In the genomic region with DNA sequence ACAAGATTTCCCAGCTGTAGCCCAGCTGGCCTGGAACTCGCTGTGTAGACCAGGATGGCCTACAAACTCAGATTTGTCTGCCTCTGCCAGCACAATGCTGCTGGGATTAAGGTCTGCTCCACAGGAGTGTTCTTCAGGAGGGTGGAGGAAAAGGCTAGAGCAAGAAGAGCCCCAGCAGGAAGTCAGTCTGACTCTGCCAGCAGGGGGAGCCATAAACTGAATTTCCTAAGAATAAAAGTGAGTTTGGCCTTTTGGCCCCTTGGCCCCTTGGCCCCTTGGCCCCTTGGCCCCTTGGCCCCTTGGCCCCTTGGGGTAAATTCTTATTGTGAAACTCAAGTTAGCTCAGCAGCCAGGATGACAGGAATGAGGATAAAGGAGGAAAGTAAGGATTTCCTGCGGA, we compare ENCODE assay signal across 9 mouse cellular contexts. TPM values are rescaled to one million over a fixed set of nuclear protein-coding genes. Genes with fewer than 3 reads are reported as not detected.
DNase-seq lines count a peak whose midpoint lies in the region; ATAC-seq lines count a peak whose summit lies in the region.
"Had no signal": no experiment of that assay in that cellular context is flagged by ENCODE, and none has a peak within 500 bp of the region (broad histone marks: within the 10 kb centered on the region; RNA-seq: fewer than 3 reads in every experiment).

No protein-coding gene starts in this region.

- DNase-seq in frontal cortex, postnatal 25 days (ENCODE audit: low spot score in 2 of 2): peak; percentile 3 to 6
- DNase-seq in frontal cortex, postnatal 10 days (ENCODE audit: low spot score in 2 of 2): no peak
- peak; percentile 13 for DNase-seq in ovary, postnatal 14 days (ENCODE audit: low spot score)
- no peak for DNase-seq in ovary, postnatal 10 days (ENCODE audit: low spot score)
- peak; percentile 22 for DNase-seq in c-Kit-negative CD71-positive TER-119-positive erythroid progenitor cells, embryonic 14.5 days (ENCODE audit: low read depth, low spot score)
- peak; percentile 12 to 46 for DNase-seq in lung, adult 18-20 months
- peak; percentile 55 for DNase-seq in thymus, postnatal 14 days
- DNase-seq in midbrain, embryonic 11.5 days (ENCODE audit: low spot score, missing footprints): no peak

- no peak overlapping the region for H3K4me3 ChIP-seq in midbrain, embryonic 11.5 days (ENCODE audit: low read depth, low read length)
- H3K4me3 ChIP-seq: lung, embryonic 15.5 days had no signal

- H3K9me3 ChIP-seq in midbrain, embryonic 11.5 days (ENCODE audit: control insufficient read depth, low read length): no peaks in the 10 kb centered on the region
- H3K9me3 ChIP-seq: lung, embryonic 15.5 days had no signal

- no peak overlapping the region for H3K9ac ChIP-seq in midbrain, embryonic 11.5 days (ENCODE audit: low read length)
- H3K9ac ChIP-seq: lung, embryonic 15.5 days had no signal

- H3K27me3 ChIP-seq in midbrain, embryonic 11.5 days (ENCODE audit: control insufficient read depth, insufficient read depth, low read length): no peaks in the 10 kb centered on the region
- H3K27me3 ChIP-seq: lung, embryonic 15.5 days had no signal

- no peaks in the 10 kb centered on the region for H3K4me1 ChIP-seq in midbrain, embryonic 11.5 days (ENCODE audit: control insufficient read depth, insufficient read depth, low read length)
- H3K4me1 ChIP-seq: lung, embryonic 15.5 days had no signal

- WGBS in midbrain, embryonic 11.5 days: 59% methylated on average over 2 of the region's 2 CpGs

- H3K27ac ChIP-seq in midbrain, embryonic 11.5 days (ENCODE audit: low read depth, low read length): no peak overlapping the region
- H3K27ac ChIP-seq: lung, embryonic 15.5 days had no signal

- no peak for ATAC-seq in midbrain, embryonic 11.5 days (ENCODE audit: low FRiP score)

- H3K36me3 ChIP-seq in midbrain, embryonic 11.5 days (ENCODE audit: control insufficient read depth, insufficient read depth, low read length): no peaks in the 10 kb centered on the region
- H3K36me3 ChIP-seq: lung, embryonic 15.5 days had no signal

- no peak overlapping the region for H3K4me2 ChIP-seq in midbrain, embryonic 11.5 days
- H3K4me2 ChIP-seq: lung, embryonic 15.5 days had no signal

RNA-seq across cellular contexts. Expression of gene Ercc6l, which starts 2.9 kb away (rescaled TPM):
- 19.9 and 23.4 TPM in 2 replicates for polyA plus RNA-seq in midbrain, embryonic 11.5 days (2014; fragmentation: Nextera tagmentation; extraction: Ambion mirVana)

RNA-seq across cellular contexts. Expression of gene Rps4x, which starts 29.4 kb away (rescaled TPM):
- 657 and 675 TPM in 2 replicates for polyA plus RNA-seq in midbrain, embryonic 11.5 days (2014; fragmentation: Nextera tagmentation; extraction: Ambion mirVana)

RNA-seq across cellular contexts. Expression of gene Pin4, which starts 40.5 kb away (rescaled TPM):
- polyA plus RNA-seq in midbrain, embryonic 11.5 days (2014; fragmentation: Nextera tagmentation; extraction: Ambion mirVana): 70.8 and 78.5 TPM in 2 replicates

Comparison
In these comparisons a context has a peak if more than half of its experiments do, and no peak if none do; other contexts are left out.
1. DNase-seq: peak in frontal cortex, postnatal 25 days (2 of 2), ovary, postnatal 14 days (single experiment), c-Kit-negative CD71-positive TER-119-positive erythroid progenitor cells, embryonic 14.5 days (single experiment), lung, adult 18-20 months (2 of 2) and thymus, postnatal 14 days (single experiment); none in frontal cortex, postnatal 10 days (0 of 2), ovary, postnatal 10 days (single experiment) and midbrain, embryonic 11.5 days (single experiment).